Mouse (Mus musculus) hindbrain, embryonic 14.5 days (tissue): ENCODE measurements around the gene Crocc2. TPM values are rescaled to one million over a fixed set of nuclear protein-coding genes. Genes with fewer than 3 reads are reported as not detected.

ENCODE experiments used
- ATAC-seq: fragments of 200-750 bp; cut with Nextera tagmentation; 2 replicates; pipeline ENCODE4 v1.8.0; 2017; ENCODE audit warnings: moderate number of reproducible peaks, mild to moderate bottlenecking, moderate TSS enrichment, moderate library complexity; ENCODE audit not compliant: low FRiP score
- DNase-seq: peaks from one replicate; pipeline ENCODE4 v3.0.0-alpha.2; 2015; ENCODE audit warnings: low spot score
- H3K27ac ChIP-seq: fragments of 300-500 bp; sonication (generic); 2 replicates; pipeline ENCODE4 v1.5.1; 2014; ENCODE audit warnings: mild to moderate bottlenecking, moderate library complexity
- H3K27me3 ChIP-seq: fragments of 300-500 bp; sonication (generic); 2 replicates; pipeline ENCODE4 v1.6.1; 2014; ENCODE audit warnings: mild to moderate bottlenecking, low read length, mixed read lengths; ENCODE audit not compliant: control insufficient read depth, insufficient read depth
- H3K36me3 ChIP-seq: fragments of 300-500 bp; sonication (generic); replicated peaks from 2 replicates; pipeline ENCODE4 v1.6.1; 2014; ENCODE audit not compliant: control insufficient read depth, insufficient read depth
- H3K4me1 ChIP-seq: fragments of 300-500 bp; sonication (generic); replicated peaks from 2 replicates; pipeline ENCODE4 v1.6.1; 2014; ENCODE audit warnings: antibody characterized with exemption, low read length, mixed read lengths; ENCODE audit not compliant: control insufficient read depth, insufficient read depth
- H3K4me2 ChIP-seq: fragments of 300-500 bp; sonication (generic); replicated peaks from 2 replicates; pipeline ENCODE4 v1.6.1; 2014; ENCODE audit warnings: mild to moderate bottlenecking, moderate library complexity
- H3K4me3 ChIP-seq: fragments of 300-500 bp; sonication (generic); replicated peaks from 2 replicates; pipeline ENCODE4 v1.5.1; 2014; ENCODE audit warnings: mild to moderate bottlenecking, low read length
- H3K9ac ChIP-seq: fragments of 300-500 bp; sonication (generic); 2 replicates; pipeline ENCODE4 v1.6.1; 2014
- H3K9me3 ChIP-seq: fragments of 300-500 bp; sonication (generic); 2 replicates; pipeline ENCODE4 v1.6.1; 2016; ENCODE audit warnings: low read length; ENCODE audit not compliant: control insufficient read depth
- WGBS: fragments of 180-500 bp; shearing (Covaris S2); extraction: QIAGEN DNeasy Blood & Tissue Kit; methylation state at CpG from one replicate; pipeline ENCODE4 v1.1.7; 2014; 5-methylcytosine and 5-hydroxymethylcytosine counted together
- polyA plus RNA-seq: library from polyadenylated mRNA; unstranded; fragments of >200 nt; fragmentation: Nextera tagmentation; extraction: Ambion mirVana; gene quantifications from 2 replicates; pipeline ENCODE4 v1.2.1, GENCODE M21; 2014

The Crocc2 gene
- polyA plus RNA-seq, 1 experiment from 2014 or later = 0.50 TPM

DNA sequence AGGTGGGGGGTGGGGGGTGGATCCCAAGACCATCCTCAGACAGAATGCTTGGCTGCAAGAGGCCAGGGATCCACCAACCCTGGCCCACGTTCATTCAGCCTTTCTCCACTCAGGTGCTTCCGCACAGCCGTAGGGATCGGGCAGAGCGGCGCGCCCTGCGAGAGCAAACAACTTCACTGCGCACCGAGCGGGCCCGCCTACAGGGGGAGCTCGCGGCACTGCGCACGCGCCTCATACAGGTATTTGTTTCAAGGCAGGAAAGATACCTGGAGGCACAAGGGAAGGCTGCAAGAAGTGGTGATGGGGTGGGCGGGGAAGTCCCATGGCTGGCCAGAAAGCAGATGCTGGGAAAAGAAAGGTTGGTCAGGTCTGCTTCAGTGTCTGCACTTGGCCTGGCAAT is 55.4 kb downstream of the Crocc2 start:
- no peak overlapping the region for H3K4me2 ChIP-seq
- no peaks in the 10 kb centered on the region for H3K27me3 ChIP-seq
- no peak for DNase-seq
- ATAC-seq = no peak
- no peaks in the 10 kb centered on the region for H3K9me3 ChIP-seq
- no peak overlapping the region for H3K4me3 ChIP-seq
- H3K27ac ChIP-seq = no peak overlapping the region
- no peak overlapping the region for H3K9ac ChIP-seq
- H3K36me3 ChIP-seq = no peaks in the 10 kb centered on the region
- 5% methylated on average over 18 of the region's 18 CpGs for WGBS
- peaks cover 7% of the 10 kb centered on the region for H3K4me1 ChIP-seq

GRCm38 (mm10) chr1:93225226-93225625 is 56.7 kb downstream of the Crocc2 start:
- no peak for DNase-seq
- 0 out of 2 replicates have a peak overlapping the region, but pooled peaks have one; percentile 17 for H3K27ac ChIP-seq
- H3K9me3 ChIP-seq = no peaks in the 10 kb centered on the region
- H3K9ac ChIP-seq = no peak overlapping the region
- no peaks in the 10 kb centered on the region for H3K27me3 ChIP-seq
- no peak for ATAC-seq
- peaks cover 7% of the 10 kb centered on the region for H3K4me1 ChIP-seq
- H3K4me2 ChIP-seq = no peak overlapping the region
- no peaks in the 10 kb centered on the region for H3K36me3 ChIP-seq
- WGBS = 56% methylated on average over 4 of the region's 4 CpGs
- H3K4me3 ChIP-seq = no peak overlapping the region

- H3K27ac ChIP-seq = no peak overlapping the region
- H3K4me3 ChIP-seq = no peak overlapping the region
- no peaks in the 10 kb centered on the region for H3K9me3 ChIP-seq
- ATAC-seq = no peak
- H3K36me3 ChIP-seq = no peaks in the 10 kb centered on the region
- no peak for DNase-seq
- WGBS = 77% methylated on average over 5 of the region's 5 CpGs
- no peaks in the 10 kb centered on the region for H3K27me3 ChIP-seq
- H3K4me1 ChIP-seq = peaks cover 7% of the 10 kb centered on the region
- no peak overlapping the region for H3K4me2 ChIP-seq
- no peak overlapping the region for H3K9ac ChIP-seq
Observed at GRCm38 (mm10) chr1:93225731-93226520, 57.4 kb downstream of the Crocc2 start.

DNA sequence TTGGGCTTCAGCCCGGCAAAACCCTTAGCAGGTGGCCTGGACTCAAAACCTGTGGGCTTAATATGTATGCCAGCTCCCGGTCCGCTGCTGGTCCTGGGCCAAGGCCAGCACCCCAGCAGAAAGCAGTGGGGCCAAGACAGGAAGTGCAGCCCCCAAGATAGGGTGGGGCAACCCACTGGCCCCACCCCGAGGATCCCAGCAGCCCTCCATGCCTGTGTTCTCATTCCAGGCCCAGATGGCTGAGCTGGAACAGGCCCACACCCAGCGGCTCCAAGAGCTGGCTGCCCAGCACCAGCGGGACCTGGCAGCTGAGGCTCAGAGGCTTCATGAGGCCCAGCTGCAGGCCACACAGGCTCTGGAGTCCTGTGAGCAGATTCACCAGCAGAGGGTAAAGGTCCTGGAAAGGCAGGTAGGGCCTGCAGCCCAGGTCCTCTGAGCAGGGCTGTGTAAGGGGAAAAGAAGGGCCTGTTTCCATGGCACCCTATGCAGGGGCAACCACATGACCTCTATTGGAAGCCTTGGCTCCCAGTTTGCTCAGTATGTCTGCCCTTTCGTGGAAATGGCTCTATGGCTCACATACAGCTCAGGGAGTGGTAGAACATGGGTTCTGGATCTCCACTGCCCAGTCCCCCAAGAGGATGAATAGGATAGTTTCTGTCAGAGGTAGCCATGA is 58.9 kb downstream of the Crocc2 start:
- DNase-seq (peak; percentile 35), ATAC-seq (peak; percentile 13; the same call in 1 of the 2 replicates)
- H3K4me3 ChIP-seq = no peak overlapping the region
- H3K27me3 ChIP-seq = no peaks in the 10 kb centered on the region
- no peaks in the 10 kb centered on the region for H3K9me3 ChIP-seq
- WGBS = 64% methylated on average over 7 of the region's 7 CpGs
- peaks cover 7% of the 10 kb centered on the region for H3K4me1 ChIP-seq
- H3K9ac ChIP-seq = no peak overlapping the region
- no peak overlapping the region for H3K27ac ChIP-seq
- H3K36me3 ChIP-seq = no peaks in the 10 kb centered on the region
- H3K4me2 ChIP-seq = no peak overlapping the region

- H3K9me3 ChIP-seq = no peaks in the 10 kb centered on the region
- ATAC-seq = no peak
- H3K27ac ChIP-seq = no peak overlapping the region
- WGBS = 90% methylated on average over 7 of the region's 7 CpGs
- no peak overlapping the region for H3K4me2 ChIP-seq
- H3K4me1 ChIP-seq = peaks cover 7% of the 10 kb centered on the region
- H3K4me3 ChIP-seq = no peak overlapping the region
- no peak for DNase-seq
- no peak overlapping the region for H3K9ac ChIP-seq
- 0 out of 2 replicates have a peak, but pooled peaks cover 3% of the 10 kb centered on the region for H3K27me3 ChIP-seq
- H3K36me3 ChIP-seq = no peaks in the 10 kb centered on the region
Observed at GRCm38 (mm10) chr1:93227976-93228365, 59.4 kb downstream of the Crocc2 start.

GRCm38 (mm10) chr1:93229221-93229620 is 60.7 kb downstream of the Crocc2 start:
- Histone ChIP-seq H3K9ac (no peak overlapping the region), H3K27me3 (peaks cover 6% of the 10 kb centered on the region; the same call in 1 of the 2 replicates)
- no peak for ATAC-seq

GRCm38 (mm10) chr1:93229626-93230025 is 61.1 kb downstream of the Crocc2 start:
- no peak for DNase-seq
- no peaks in the 10 kb centered on the region for H3K9me3 ChIP-seq
- H3K27ac ChIP-seq = no peak overlapping the region
- no peak overlapping the region for H3K4me3 ChIP-seq
- H3K27me3 ChIP-seq = peaks cover 9% of the 10 kb centered on the region; the same call in 1 of the 2 replicates
- 74% methylated on average over 4 of the region's 4 CpGs for WGBS
- no peak overlapping the region for H3K4me2 ChIP-seq
- peaks cover 7% of the 10 kb centered on the region; the same call in 1 of the 2 replicates for H3K4me1 ChIP-seq
- H3K9ac ChIP-seq = no peak overlapping the region
- no peak for ATAC-seq
- H3K36me3 ChIP-seq = no peaks in the 10 kb centered on the region

More at GRCm38 (mm10) chr1:93229221-93229620, 60.7 kb downstream of the Crocc2 start:
- WGBS = 85% methylated on average over 6 of the region's 6 CpGs
- H3K9me3 ChIP-seq = no peaks in the 10 kb centered on the region
- H3K4me2 ChIP-seq = no peak overlapping the region
- no peaks in the 10 kb centered on the region for H3K36me3 ChIP-seq
- no peak overlapping the region for H3K27ac ChIP-seq
- DNase-seq = no peak
- H3K4me1 ChIP-seq = peaks cover 7% of the 10 kb centered on the region
- H3K4me3 ChIP-seq = no peak overlapping the region

DNA sequence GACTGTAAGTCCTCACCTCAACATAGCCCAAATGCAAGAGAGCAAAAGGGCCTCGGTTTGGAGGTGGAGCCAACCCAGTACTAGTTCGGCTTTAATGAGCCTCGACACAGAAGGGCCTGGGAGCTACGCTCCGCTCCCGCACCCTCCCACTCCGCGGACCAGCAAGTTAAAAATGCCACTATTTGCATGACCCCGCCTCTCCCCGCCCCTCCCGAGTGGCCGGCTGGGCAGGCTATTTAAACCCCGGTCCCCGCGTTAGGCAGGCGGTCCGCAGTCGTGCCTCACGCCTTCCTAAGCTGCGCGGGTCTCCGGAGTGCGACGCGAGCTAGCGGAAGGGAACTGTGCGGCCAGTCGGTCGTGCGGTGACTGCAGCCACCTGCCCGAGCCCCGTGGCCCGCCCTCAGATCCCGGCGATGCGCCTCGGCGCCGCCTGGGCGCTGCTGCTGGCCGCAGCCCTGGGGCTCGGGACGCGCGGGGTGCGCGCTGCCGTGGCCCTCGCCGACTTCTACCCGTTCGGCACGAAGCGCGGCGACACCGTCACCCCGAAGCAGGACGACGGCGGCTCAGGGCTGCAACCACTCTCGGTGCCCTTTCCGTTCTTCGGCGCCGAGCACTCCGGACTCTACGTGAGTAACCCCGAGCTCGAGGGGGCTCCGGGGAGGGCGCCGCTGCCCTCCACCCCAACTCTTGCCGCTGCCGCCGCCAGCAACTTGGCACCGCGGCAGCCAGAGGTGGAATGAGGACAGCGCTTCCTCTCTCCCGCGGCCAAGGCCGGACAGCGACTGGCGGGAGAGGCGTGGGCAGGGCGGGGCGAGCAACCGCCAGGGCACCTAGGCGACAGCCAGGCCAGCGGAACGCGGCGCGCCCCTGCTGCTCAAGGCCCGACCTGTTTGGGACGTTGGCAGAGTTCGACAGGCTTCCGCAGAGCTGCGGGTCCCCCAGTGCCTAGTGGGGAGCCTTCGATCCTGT is 67.3 kb downstream of the Crocc2 start, which contains the start of gene Sned1:
Gene Sned1 (plus strand): TSS at position 266 of the 969 bp plus-strand sequence.
- DNase-seq (peak; percentile 66), ATAC-seq (peak; percentile 79)
- H3K27me3 ChIP-seq = peaks cover 37% of the 10 kb centered on the region
- H3K4me2 ChIP-seq = peak within 1 kb of the TSS; percentile 99
- H3K4me1 ChIP-seq = peaks cover 14% of the 10 kb centered on the region; the same call in 1 of the 2 replicates
- H3K27ac ChIP-seq = no peak within 1 kb of the TSS
- no peaks in the 10 kb centered on the region for H3K9me3 ChIP-seq
- peak within 1 kb of the TSS; percentile 59 for H3K9ac ChIP-seq
- peak within 1 kb of the TSS; percentile 56 for H3K4me3 ChIP-seq
- no peaks in the 10 kb centered on the region for H3K36me3 ChIP-seq
- WGBS = under 1% methylated on average over 95 of the region's 100 CpGs
